Mouse (Mus musculus) lung, adult 2 months (tissue): ENCODE data around the gene Otop1.

Experiments used
- CTCF ChIP-seq: fragments of 200-500 bp; IDR thresholded peaks from 2 replicates; pipeline ENCODE4 v1.5.1; 2011; ENCODE audit warnings: mild to moderate bottlenecking, low read length, control low read depth; ENCODE audit not compliant: insufficient read depth
- POLR2A ChIP-seq: fragments of 200-500 bp; IDR thresholded peaks from 2 replicates; pipeline ENCODE4 v1.6.1; 2011; ENCODE audit warnings: low read depth, mild to moderate bottlenecking, control low read depth, low read length, borderline replicate concordance; ENCODE audit errors: extremely low read depth

DNA sequence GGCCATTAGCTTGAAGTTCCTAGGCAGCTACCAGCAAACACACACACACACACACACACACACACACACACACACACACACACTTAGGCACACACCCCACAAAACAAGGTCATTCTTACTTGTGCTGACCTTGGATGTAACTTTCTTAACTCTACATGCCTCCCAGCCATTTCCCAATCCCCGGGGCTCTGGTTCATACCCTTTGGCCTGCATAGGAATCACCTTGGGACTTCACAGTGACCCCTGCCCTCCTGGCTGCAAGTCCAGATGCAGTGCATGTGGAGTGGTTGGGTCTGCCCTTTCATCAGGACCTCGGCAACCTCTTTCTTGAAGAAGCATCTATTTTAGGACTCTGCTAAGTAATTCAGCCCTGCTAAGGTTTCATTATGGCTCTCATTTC is 29.5 kb downstream of the Otop1 start:
- TF ChIP-seq CTCF (no peak), POLR2A (no peak)
